Mouse (Mus musculus): ENCODE results near the gene Gsg1l.

- TF ChIP-seq CTCF (IDR thresholded peaks at IDR 0.05; ENCODE audit: low read depth, low read length) (no peak), POLR2A (IDR thresholded peaks at IDR 0.05; ENCODE audit: borderline replicate concordance, low read depth, low read length) (no peak)
Measured at GRCm38 (mm10) chr7:125872874-125873273, 209.3 kb downstream of the Gsg1l start.

Data from bone marrow macrophage, adult 2 months (primary cell).